Mouse (Mus musculus) lung, postnatal 0 days (tissue): ENCODE data around the gene Ywhab.

Source experiments
- CTCF ChIP-seq: IDR thresholded peaks from 2 replicates; pipeline ENCODE4 v1.5.1; 2016; ENCODE audit warnings: antibody characterized with exemption, mild to moderate bottlenecking
- EP300 ChIP-seq: IDR thresholded peaks from 2 replicates; pipeline ENCODE4 v1.6.1; 2016; ENCODE audit warnings: antibody characterized with exemption, mild to moderate bottlenecking, control low read depth

GRCm38 (mm10) chr2:164015304-164015703 lies 20.5 kb downstream of the Ywhab start:
- no peak for TF ChIP-seq CTCF
- TF ChIP-seq EP300: no peak
